ENCODE assay signal across 8 mouse cellular contexts in the genomic region with DNA sequence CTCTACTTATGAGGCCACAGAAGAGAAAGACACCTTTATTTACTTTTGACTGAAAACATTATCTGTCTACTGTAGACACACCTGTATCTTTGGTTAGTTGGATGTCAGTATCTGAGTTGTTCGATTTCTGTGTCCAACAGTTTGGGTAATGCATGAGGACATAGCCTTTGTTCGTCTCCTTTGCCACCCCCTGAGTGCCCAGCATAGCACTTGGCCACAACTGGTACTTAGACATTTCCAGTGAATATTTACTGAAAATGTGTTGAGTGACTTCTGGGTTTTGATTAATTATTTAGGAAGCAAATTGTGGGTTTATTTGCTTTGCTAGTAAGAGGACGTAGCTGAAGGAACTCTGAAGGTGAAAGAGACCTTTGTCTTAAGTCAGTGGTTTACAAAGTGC.
A peak's percentile ranks its signal among the peaks of the same experiment; 100 is the strongest.
DNase-seq lines count a peak whose midpoint lies in the region; ATAC-seq and TF ChIP-seq lines count a peak whose summit lies in the region.

No protein-coding gene starts in this region.

- TF ChIP-seq CTCF in midbrain, postnatal 0 days (IDR thresholded peaks at IDR 0.05): no peak

- H3K27me3 ChIP-seq in kidney, embryonic 15.5 days: no peaks in the 10 kb centered on the region
- no peaks in the 10 kb centered on the region for H3K27me3 ChIP-seq in embryonic facial prominence, embryonic 12.5 days
- no peaks in the 10 kb centered on the region for H3K27me3 ChIP-seq in intestine, embryonic 14.5 days (replicated peaks; ENCODE audit: control insufficient read depth, insufficient read depth, low read length)
- no peaks in the 10 kb centered on the region for H3K27me3 ChIP-seq in midbrain, postnatal 0 days (ENCODE audit: insufficient read depth, low read length)

- H3K36me3 ChIP-seq in kidney, embryonic 15.5 days: no peaks in the 10 kb centered on the region
- H3K36me3 ChIP-seq in embryonic facial prominence, embryonic 12.5 days: no peaks in the 10 kb centered on the region
- H3K36me3 ChIP-seq in intestine, embryonic 14.5 days (ENCODE audit: control insufficient read depth, insufficient read depth, low read length): no peaks in the 10 kb centered on the region
- H3K36me3 ChIP-seq in midbrain, postnatal 0 days (ENCODE audit: insufficient read depth, low read length): no peaks in the 10 kb centered on the region

- H3K4me2 ChIP-seq in kidney, embryonic 15.5 days: peak overlapping the region; percentile 73
- H3K4me2 ChIP-seq in embryonic facial prominence, embryonic 12.5 days (replicated peaks): peak overlapping the region; percentile 68
- peak overlapping the region; percentile 59 for H3K4me2 ChIP-seq in intestine, embryonic 14.5 days (ENCODE audit: low read length)
- peak overlapping the region; percentile 92; the same call in 1 of the 2 replicates for H3K4me2 ChIP-seq in midbrain, postnatal 0 days (ENCODE audit: low read depth, low read length, poor library complexity, severe bottlenecking)

- H3K4me1 ChIP-seq in kidney, embryonic 15.5 days: peaks cover 40% of the 10 kb centered on the region
- H3K4me1 ChIP-seq in embryonic facial prominence, embryonic 12.5 days: 0 out of 2 replicates have a peak, but pooled peaks cover 11% of the 10 kb centered on the region
- H3K4me1 ChIP-seq in intestine, embryonic 14.5 days (replicated peaks; ENCODE audit: control insufficient read depth, insufficient read depth, low read length): peaks cover 12% of the 10 kb centered on the region
- H3K4me1 ChIP-seq in midbrain, postnatal 0 days (ENCODE audit: insufficient read depth, low read length): peaks cover 6% of the 10 kb centered on the region; the same call in 1 of the 2 replicates

- no peaks in the 10 kb centered on the region for H3K9me3 ChIP-seq in kidney, embryonic 15.5 days (replicated peaks)
- no peaks in the 10 kb centered on the region for H3K9me3 ChIP-seq in embryonic facial prominence, embryonic 12.5 days
- H3K9me3 ChIP-seq in intestine, embryonic 14.5 days (ENCODE audit: control insufficient read depth, low read length): no peaks in the 10 kb centered on the region
- no peaks in the 10 kb centered on the region for H3K9me3 ChIP-seq in midbrain, postnatal 0 days (ENCODE audit: low read length)

- peak overlapping the region; percentile 54; the same call in 1 of the 2 replicates for H3K4me3 ChIP-seq in kidney, embryonic 15.5 days (replicated peaks)
- H3K4me3 ChIP-seq in embryonic facial prominence, embryonic 12.5 days: peak overlapping the region; percentile 45; the same call in 1 of the 2 replicates
- peak overlapping the region; percentile 45; the same call in 1 of the 2 replicates for H3K4me3 ChIP-seq in intestine, embryonic 14.5 days (ENCODE audit: low read depth, low read length)
- no peak overlapping the region; the same call in 1 of the 2 replicates for H3K4me3 ChIP-seq in midbrain, postnatal 0 days (ENCODE audit: low read depth, low read length)

- no peak for ATAC-seq in kidney, embryonic 15.5 days (replicated peaks; ENCODE audit: low FRiP score)
- ATAC-seq in embryonic facial prominence, embryonic 12.5 days (ENCODE audit: insufficient number of reproducible peaks, insufficient read depth, low FRiP score, low TSS enrichment): no peak
- no peak for ATAC-seq in intestine, embryonic 14.5 days (replicated peaks; ENCODE audit: low FRiP score, low TSS enrichment, low read depth)
- ATAC-seq in midbrain, postnatal 0 days (ENCODE audit: low FRiP score): no peak

- H3K27ac ChIP-seq in kidney, embryonic 15.5 days: peak overlapping the region; percentile 98
- peak overlapping the region; percentile 89 for H3K27ac ChIP-seq in embryonic facial prominence, embryonic 12.5 days
- peak overlapping the region; percentile 93 for H3K27ac ChIP-seq in intestine, embryonic 14.5 days (ENCODE audit: low read depth)
- no peak overlapping the region for H3K27ac ChIP-seq in midbrain, postnatal 0 days (ENCODE audit: low read depth, low read length)

- 83% methylated on average over 3 of the region's 3 CpGs for WGBS in kidney, embryonic 15.5 days
- WGBS in embryonic facial prominence, embryonic 12.5 days: 82% methylated on average over 3 of the region's 3 CpGs
- 78% methylated on average over 3 of the region's 3 CpGs for WGBS in intestine, embryonic 14.5 days
- 76% methylated on average over 3 of the region's 3 CpGs for WGBS in midbrain, postnatal 0 days

- no peak for DNase-seq in kidney, adult 9 months
- DNase-seq in intestine, embryonic 14.5 days (ENCODE audit: low spot score): no peak
- no peak for DNase-seq in midbrain, postnatal 0 days (ENCODE audit: low spot score)
- no peak for DNase-seq in adrenal gland, adult 18-20 months (ENCODE audit: low spot score in 2 of 2)
- DNase-seq in left cerebral cortex, adult 18-20 months (ENCODE audit: low spot score in 2 of 2): no peak
- DNase-seq in thymus, postnatal 0 days (ENCODE audit: low spot score): no peak

- H3K9ac ChIP-seq in kidney, embryonic 15.5 days: no peak overlapping the region
- H3K9ac ChIP-seq in embryonic facial prominence, embryonic 12.5 days: no peak overlapping the region
- H3K9ac ChIP-seq in intestine, embryonic 14.5 days (ENCODE audit: low read length): peak overlapping the region; percentile 53; the same call in 1 of the 2 replicates
- no peak overlapping the region for H3K9ac ChIP-seq in midbrain, postnatal 0 days (replicated peaks; ENCODE audit: low read length, poor library complexity, severe bottlenecking)
